Mouse (Mus musculus) 3T3-L1 (cell line): Measurements from ENCODE around the gene Slco2a1.
"Not testable (repeated sequence)": the region's sequence is repeated elsewhere in the genome, so short reads cannot be mapped to it uniquely, and the experiment has no call there.

ENCODE experiments used
- DNase-seq: peaks from one replicate; pipeline ENCODE4 v3.0.0-alpha.2; 2015; ENCODE audit warnings: low read depth, low spot score

The Slco2a1 gene

DNA sequence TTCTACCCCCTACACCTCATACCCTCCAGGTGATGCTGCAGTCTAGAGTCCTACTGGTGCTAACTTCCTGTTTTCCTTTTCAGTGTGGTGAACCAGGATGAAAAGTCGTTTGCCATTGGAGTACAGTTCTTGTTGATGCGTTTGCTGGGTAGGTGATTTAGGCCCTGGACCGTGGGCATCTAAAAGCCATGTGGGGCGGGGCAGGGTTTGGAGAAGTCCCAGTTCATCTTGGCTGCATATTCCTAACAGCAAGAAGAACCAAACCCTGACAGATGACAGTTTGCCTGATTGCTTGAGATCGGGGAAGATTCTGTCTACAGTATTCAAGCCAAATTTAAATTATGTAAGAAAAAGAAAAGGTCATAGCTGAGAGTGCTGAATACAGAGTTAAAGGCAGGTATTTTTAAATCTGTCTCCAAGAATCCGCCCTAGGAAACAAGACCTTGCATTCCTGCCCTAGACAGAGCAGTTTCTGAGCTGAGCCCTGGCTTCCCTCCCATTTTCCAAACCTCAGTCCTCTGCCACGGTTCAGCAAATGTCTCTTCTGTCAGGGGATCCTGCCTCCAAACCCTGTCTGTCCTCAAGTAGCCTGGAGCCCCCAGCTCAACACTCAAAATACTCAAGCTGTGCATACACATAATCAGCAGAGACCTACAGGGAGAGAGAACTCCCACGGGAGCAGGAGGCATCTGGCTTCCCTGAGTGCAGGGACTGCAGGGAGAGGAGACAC is 93.9 kb downstream of the Slco2a1 start:
- DNase-seq = no peak

- DNase-seq = no peak
Observed at GRCm38 (mm10) chr9:103083405-103083804, 94.9 kb downstream of the Slco2a1 start.

DNA sequence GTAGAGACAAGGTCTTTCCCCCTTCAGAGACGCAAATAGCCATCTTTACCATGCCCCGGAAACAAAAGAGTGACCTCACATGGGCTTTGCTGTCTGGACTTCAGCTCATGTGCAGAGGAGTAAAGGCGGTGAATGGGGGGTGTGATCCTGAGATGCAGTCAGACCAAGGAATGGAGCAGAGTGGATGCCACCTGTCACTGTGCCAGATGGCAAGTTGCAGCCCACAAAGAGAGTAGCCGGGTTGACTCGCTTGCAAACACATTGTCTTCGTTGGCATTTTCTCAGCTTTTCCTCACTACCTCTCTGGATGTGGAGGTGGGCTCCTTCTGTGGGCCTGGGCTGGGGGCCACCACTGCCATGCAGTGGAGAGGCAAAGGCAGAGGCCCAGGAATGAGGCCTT is 98.2 kb downstream of the Slco2a1 start:
- DNase-seq = no peak

- no peak for DNase-seq
Observed at GRCm38 (mm10) chr9:103087301-103087700, 98.8 kb downstream of the Slco2a1 start.

DNA sequence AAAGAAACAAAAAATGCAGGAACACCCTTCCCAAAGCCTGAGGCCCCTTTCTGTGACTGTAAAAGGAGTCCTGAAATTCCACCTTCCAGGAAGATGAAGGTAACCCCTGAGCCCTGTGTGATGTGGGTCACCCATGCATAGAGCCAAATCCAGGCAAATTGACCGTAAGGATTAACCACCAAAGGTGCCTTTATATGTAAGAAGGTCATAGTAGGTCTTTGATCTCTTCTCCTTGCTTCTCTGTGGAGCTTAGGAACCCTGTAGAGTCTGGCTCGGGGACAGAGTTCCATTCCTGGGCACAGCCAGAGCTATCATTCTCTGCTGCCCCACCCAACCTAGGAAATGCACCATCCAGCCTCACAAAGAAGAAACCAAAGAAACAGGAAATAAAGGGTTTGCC is 100.1 kb downstream of the Slco2a1 start:
- no peak for DNase-seq

DNA sequence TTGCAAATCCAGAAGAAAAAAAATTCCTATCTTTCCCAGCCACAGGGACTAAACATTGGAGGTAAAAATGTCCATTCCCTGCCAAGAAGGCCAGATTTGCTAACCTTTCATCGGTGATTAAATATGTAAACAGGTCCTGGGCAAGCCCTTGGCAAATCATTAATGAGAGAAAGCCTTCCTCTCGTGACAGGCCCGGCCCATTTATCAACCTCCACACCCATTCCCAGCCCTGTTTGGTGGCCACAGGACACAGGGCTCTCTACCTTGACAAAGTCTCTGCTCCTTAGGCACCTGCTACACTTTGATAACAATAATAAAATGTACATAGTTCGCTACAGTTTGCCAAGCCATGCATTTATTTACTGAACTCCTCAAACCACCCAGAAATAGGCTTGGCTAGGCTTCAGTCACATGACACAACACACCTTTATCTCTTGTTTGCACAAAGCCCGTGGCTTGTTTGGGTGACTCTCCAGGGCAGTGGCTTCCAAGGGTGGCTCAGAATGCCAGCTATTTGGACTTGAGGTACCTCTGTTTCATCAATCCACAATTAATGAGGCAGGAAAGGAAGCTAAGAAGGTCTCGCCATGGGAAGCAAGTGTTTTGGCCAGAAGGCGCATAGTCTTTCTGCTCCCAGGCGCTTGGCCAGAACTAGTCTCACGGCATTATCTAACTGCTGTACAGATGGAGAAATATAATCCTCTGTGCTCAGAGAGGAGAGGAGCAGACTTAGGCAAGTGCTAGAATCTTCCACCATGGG is 101.8 kb downstream of the Slco2a1 start:
- no peak for DNase-seq

DNA sequence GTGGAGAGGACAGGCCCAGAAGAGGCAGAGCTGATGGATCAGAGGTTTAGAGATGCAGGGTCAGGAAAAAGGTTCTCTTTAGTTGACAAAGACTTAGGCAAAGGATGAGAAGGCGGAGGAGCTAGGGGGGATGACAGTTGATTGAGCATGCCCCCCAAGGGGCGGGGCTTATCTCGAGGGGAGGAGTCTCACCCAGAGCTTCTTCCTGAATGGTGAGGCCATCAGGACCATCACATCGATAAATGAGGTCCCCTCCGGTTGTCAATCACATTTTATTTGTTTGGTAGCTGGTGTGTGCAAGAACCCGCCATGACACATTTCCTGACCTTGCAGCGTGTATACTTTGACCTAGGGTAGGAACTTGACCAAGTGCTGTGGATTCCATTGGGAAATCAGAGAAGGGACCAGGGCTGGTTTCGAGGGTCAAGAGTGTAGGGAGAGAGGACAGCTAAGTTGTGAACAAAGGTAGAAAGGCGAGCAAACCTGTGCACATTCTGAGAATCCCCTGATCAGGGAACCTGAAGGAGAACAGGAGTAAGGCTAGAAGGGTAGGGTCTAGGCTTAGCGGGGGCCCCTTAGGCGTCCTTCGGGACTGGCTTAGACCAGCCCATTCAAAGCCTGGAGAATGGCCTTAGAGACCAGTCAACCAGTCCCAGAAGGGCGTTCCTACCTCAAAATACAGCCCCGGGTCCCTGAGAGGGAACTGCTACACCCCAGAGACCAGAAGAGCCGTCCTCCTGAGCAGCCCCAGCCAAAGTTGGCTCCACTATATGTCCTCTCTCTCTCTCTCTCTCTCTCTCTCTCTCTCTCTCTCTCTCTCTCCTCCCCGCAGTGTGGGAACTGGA is 102.7 kb downstream of the Slco2a1 start:
- DNase-seq = no peak

- no peak for DNase-seq
Observed at GRCm38 (mm10) chr9:103092248-103092647, 103.7 kb downstream of the Slco2a1 start.

- no peak for DNase-seq
Observed at GRCm38 (mm10) chr9:103093681-103094080, 105.2 kb downstream of the Slco2a1 start.

DNA sequence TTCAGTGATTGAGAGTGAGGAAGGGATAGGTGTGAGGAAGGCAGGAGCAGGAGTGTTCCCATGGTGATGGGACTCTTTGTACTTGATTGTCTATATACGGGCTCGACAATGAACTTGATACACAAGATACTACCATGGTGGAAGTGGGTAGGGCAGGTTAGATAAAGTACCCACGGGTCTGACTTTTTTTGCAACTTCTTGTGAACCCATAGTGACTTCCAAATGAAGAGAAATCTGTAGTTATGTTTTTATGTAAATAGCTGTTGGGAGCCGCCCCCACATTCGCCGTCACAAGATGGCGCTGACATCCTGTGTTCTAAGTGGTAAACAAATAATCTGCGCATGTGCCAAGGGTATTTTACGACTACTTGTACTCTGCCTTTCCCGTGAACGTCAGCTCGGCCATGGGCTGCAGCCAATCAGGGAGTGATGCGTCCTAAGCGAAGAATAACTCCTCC is 119.9 kb downstream of the Slco2a1 start:
- not testable (repeated sequence) for DNase-seq

GRCm38 (mm10) chr9:103108943-103109670 is 120.6 kb downstream of the Slco2a1 start:
- no peak for DNase-seq

DNA sequence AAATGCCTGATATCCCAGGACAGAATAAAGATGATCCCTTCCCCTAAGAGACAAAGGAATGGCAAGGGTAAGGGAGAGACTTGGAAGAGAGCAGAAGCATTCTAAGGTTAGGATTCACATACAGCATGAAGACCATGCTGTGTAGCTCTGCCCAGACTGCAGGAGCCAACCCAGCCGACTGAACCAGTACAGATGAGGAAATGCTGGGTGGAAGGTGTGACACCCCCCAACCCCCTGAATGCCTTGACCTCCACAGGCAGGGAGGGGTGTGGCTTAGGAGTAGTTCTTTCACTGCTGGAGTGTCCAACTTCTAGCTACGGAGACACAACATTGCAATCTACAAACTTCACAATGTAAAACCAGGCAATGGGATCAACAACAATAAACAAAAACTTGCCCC is 121.4 kb downstream of the Slco2a1 start:
- DNase-seq = no peak

GRCm38 (mm10) chr9:103110727-103111501 is 122.4 kb downstream of the Slco2a1 start:
- DNase-seq = no peak

- no peak for DNase-seq
Observed at GRCm38 (mm10) chr9:103111621-103112470, 123.3 kb downstream of the Slco2a1 start, which contains the start of gene Rab6b. Gene Rab6b (plus strand): TSS chr9:103111787.

DNA sequence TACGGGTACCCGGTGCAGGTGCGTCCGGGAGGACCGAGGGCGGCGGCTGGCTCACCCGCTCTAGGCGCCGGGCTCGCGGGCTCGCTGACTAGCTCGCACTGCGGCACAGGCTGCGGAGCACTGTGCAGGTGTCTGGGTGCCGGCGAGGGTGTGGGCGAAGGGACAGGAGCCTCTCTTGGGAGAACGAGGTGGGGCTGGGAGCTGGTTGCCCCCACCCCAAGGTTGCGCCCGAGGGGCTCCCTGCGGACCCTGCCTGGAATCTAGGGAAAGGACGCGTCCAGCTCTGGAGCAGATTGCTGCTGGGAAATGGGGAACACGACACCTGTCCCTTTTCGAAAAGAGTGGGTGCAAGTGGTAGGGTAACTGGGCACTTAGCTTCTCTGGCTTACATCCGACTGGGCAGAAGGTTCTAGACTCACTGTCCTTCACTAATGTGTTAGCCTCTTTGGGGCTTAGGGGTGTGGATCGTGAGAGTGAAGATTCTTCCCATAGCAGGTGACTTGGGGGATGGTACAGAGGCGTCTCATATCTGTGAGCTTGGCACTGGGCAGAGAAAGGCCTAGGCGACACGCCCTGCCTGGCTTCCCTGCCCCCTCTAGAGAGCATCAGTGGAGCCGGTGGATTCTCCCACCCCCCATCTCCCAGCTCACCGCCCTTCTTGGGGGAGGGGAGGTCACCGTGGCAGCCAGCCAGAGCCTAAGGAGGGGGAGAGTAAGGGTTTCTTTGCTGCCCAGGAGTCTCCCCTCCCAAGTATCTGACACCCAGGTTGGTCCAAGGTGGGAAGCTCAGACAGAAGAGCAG is 124.2 kb downstream of the Slco2a1 start:
- no peak for DNase-seq

DNA sequence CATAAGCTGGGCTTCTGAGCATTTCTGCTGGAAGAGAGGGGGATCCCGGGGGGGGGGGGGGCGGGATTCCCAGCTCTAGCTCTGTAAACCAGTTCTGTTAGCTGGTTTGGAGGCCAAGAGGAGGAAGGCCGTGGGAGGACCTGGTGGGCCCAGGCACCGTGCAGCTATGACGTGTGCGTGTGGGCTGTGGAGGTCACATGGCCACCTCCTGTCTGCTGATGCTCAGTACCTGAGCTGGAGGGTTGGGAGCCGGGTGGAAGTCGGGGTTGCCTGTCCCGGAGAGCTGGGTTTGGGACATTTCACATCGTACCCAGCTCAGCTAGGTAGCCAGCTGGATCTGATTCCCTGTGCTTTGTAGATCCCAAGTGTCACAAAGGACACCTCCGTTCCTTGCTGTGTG is 124.8 kb downstream of the Slco2a1 start:
- DNase-seq = no peak

DNA sequence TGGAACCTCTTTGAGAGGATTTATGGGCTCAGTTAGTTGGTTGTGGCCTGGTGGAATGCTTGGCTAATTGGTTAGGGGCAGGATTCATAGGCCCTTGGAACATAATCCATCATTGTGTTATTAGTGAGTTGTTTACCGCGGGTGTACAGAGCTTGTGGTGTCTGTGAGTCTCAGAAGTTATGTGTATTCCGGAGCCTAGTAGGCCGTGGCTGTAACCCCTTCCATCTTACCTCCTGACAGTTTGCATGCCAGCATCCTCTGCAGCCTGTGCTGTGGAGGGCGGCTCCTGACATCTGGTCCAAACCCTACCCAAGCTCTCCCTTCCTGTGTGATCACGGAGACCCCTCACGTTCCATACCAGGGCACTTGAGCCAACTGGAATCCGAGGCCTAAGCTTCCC is 125.8 kb downstream of the Slco2a1 start:
- no peak for DNase-seq

- no peak for DNase-seq
Observed at GRCm38 (mm10) chr9:103114901-103115300, 126.4 kb downstream of the Slco2a1 start.

GRCm38 (mm10) chr9:103116941-103117340 is 128.4 kb downstream of the Slco2a1 start:
- no peak for DNase-seq
